Mouse (Mus musculus) liver, embryonic 12.5 days (tissue): ENCODE data around the gene Ccn6. TPM values are rescaled to one million over a fixed set of nuclear protein-coding genes. Genes with fewer than 3 reads are reported as not detected.

Experiments
- ATAC-seq: fragments of 200-750 bp; cut with Nextera tagmentation; 2 replicates; pipeline ENCODE4 v1.8.0; 2017; ENCODE audit warnings: moderate number of reproducible peaks, mild to moderate bottlenecking, moderate library complexity
- H3K27ac ChIP-seq: fragments of 300-500 bp; sonication (generic); 2 replicates; pipeline ENCODE4 v1.5.1; 2016; ENCODE audit warnings: mild to moderate bottlenecking
- H3K27me3 ChIP-seq: fragments of 300-500 bp; sonication (generic); replicated peaks from 2 replicates; pipeline ENCODE4 v1.6.1; 2016; ENCODE audit warnings: mild to moderate bottlenecking, moderate library complexity
- H3K36me3 ChIP-seq: fragments of 300-500 bp; sonication (generic); 2 replicates; pipeline ENCODE4 v1.6.1; 2016; ENCODE audit warnings: mild to moderate bottlenecking, moderate library complexity
- H3K4me1 ChIP-seq: fragments of 300-500 bp; sonication (generic); 2 replicates; pipeline ENCODE4 v1.6.1; 2016
- H3K4me2 ChIP-seq: fragments of 300-500 bp; sonication (generic); 2 replicates; pipeline ENCODE4 v1.6.1; 2016; ENCODE audit warnings: mild to moderate bottlenecking, moderate library complexity
- H3K4me3 ChIP-seq: fragments of 300-500 bp; sonication (generic); 2 replicates; pipeline ENCODE4 v1.5.1; 2016; ENCODE audit warnings: mild to moderate bottlenecking, moderate library complexity
- H3K9ac ChIP-seq: fragments of 300-500 bp; sonication (generic); 2 replicates; pipeline ENCODE4 v1.6.1; 2016; ENCODE audit warnings: mild to moderate bottlenecking, moderate library complexity
- H3K9me3 ChIP-seq: fragments of 300-500 bp; sonication (generic); replicated peaks from 2 replicates; pipeline ENCODE4 v1.6.1; 2016; ENCODE audit warnings: mild to moderate bottlenecking, moderate library complexity
- WGBS: fragments of 180-500 bp; shearing (Covaris S2); methylation state at CpG from one replicate; pipeline ENCODE4 v1.1.7; 2016; ENCODE audit not compliant: insufficient replicate concordance; 5-methylcytosine and 5-hydroxymethylcytosine counted together
- polyA plus RNA-seq: library from polyadenylated mRNA; unstranded; fragments of >200 nt; fragmentation: Nextera tagmentation; extraction: Ambion mirVana; gene quantifications from 2 replicates; pipeline ENCODE4 v1.2.1, GENCODE M21; 2016

The Ccn6 gene
- polyA plus RNA-seq, 1 experiment from 2014 or later, result not detected

- Histone ChIP-seq H3K4me2 (peak overlapping the region; percentile 34; the same call in 1 of the 2 replicates), H3K27ac (no peak overlapping the region), H3K4me1 (peaks cover 22% of the 10 kb centered on the region), H3K9me3 (no peaks in the 10 kb centered on the region), H3K36me3 (no peaks in the 10 kb centered on the region), H3K27me3 (peaks cover 26% of the 10 kb centered on the region), H3K4me3 (no peak overlapping the region), H3K9ac (no peak overlapping the region)
- 53% methylated on average over 6 of the region's 6 CpGs for WGBS
- ATAC-seq, result no peak
Measured at GRCm38 (mm10) chr10:39172540-39172931, 8.9 kb upstream of the Ccn6 start.

GRCm38 (mm10) chr10:39171603-39172539, 8.3 kb upstream of the Ccn6 start:
- H3K27ac ChIP-seq, result peak overlapping the region; percentile 21; the same call in 1 of the 2 replicates
- peak overlapping the region; percentile 55 for H3K4me3 ChIP-seq
- no peaks in the 10 kb centered on the region for H3K9me3 ChIP-seq
- H3K36me3 ChIP-seq, result no peaks in the 10 kb centered on the region
- ATAC-seq, result peak; percentile 50
- peaks cover 22% of the 10 kb centered on the region for H3K4me1 ChIP-seq
- peaks cover 33% of the 10 kb centered on the region for H3K27me3 ChIP-seq
- H3K9ac ChIP-seq, result no peak overlapping the region
- H3K4me2 ChIP-seq, result peak overlapping the region; percentile 75
- 19% methylated on average over 26 of the region's 26 CpGs for WGBS

GRCm38 (mm10) chr10:39171134-39171533, 7.5 kb upstream of the Ccn6 start:
- Histone ChIP-seq H3K4me3 (peak overlapping the region; percentile 55), H3K9ac (no peak overlapping the region), H3K36me3 (no peaks in the 10 kb centered on the region), H3K4me1 (peaks cover 22% of the 10 kb centered on the region), H3K27me3 (peaks cover 40% of the 10 kb centered on the region), H3K27ac (peak overlapping the region; percentile 21; the same call in 1 of the 2 replicates), H3K4me2 (peak overlapping the region; percentile 75), H3K9me3 (no peaks in the 10 kb centered on the region)
- WGBS, result under 1% methylated on average over 19 of the region's 19 CpGs
- peak; percentile 81 for ATAC-seq

- Histone ChIP-seq H3K4me2 (peak overlapping the region; percentile 75), H3K4me1 (peaks cover 22% of the 10 kb centered on the region), H3K9ac (no peak overlapping the region), H3K36me3 (no peaks in the 10 kb centered on the region), H3K27me3 (peaks cover 43% of the 10 kb centered on the region), H3K27ac (no peak overlapping the region), H3K9me3 (no peaks in the 10 kb centered on the region), H3K4me3 (peak overlapping the region; percentile 55; the same call in 1 of the 2 replicates)
- 13% methylated on average over 6 of the region's 6 CpGs for WGBS
- ATAC-seq, result no peak
Measured at GRCm38 (mm10) chr10:39170706-39171105, 7.1 kb upstream of the Ccn6 start.

GRCm38 (mm10) chr10:39170181-39170580, 6.6 kb upstream of the Ccn6 start:
- Histone ChIP-seq H3K9me3 (no peaks in the 10 kb centered on the region), H3K4me3 (no peak overlapping the region), H3K4me2 (peak overlapping the region; percentile 75; the same call in 1 of the 2 replicates), H3K27me3 (peaks cover 48% of the 10 kb centered on the region), H3K36me3 (no peaks in the 10 kb centered on the region), H3K9ac (no peak overlapping the region), H3K4me1 (peaks cover 22% of the 10 kb centered on the region), H3K27ac (no peak overlapping the region)
- 12% methylated on average over 8 of the region's 8 CpGs for WGBS
- no peak for ATAC-seq

- Histone ChIP-seq H3K4me3 (no peak overlapping the region), H3K27ac (no peak overlapping the region), H3K36me3 (no peaks in the 10 kb centered on the region), H3K9me3 (no peaks in the 10 kb centered on the region), H3K27me3 (peaks cover 48% of the 10 kb centered on the region), H3K4me2 (no peak overlapping the region), H3K9ac (no peak overlapping the region), H3K4me1 (peaks cover 22% of the 10 kb centered on the region)
- 40% methylated on average over 9 of the region's 9 CpGs for WGBS
- ATAC-seq, result no peak
Measured at GRCm38 (mm10) chr10:39169642-39170041, 6.0 kb upstream of the Ccn6 start.

GRCm38 (mm10) chr10:39167611-39168010, 4.0 kb upstream of the Ccn6 start:
- Histone ChIP-seq H3K9ac (no peak overlapping the region), H3K36me3 (no peaks in the 10 kb centered on the region), H3K27me3 (peaks cover 55% of the 10 kb centered on the region), H3K9me3 (no peaks in the 10 kb centered on the region), H3K4me3 (no peak overlapping the region), H3K4me2 (no peak overlapping the region), H3K4me1 (peaks cover 22% of the 10 kb centered on the region), H3K27ac (no peak overlapping the region)
- WGBS, result 68% methylated on average over 11 of the region's 11 CpGs
- no peak for ATAC-seq

- WGBS, result 29% methylated on average over 11 of the region's 11 CpGs
- Histone ChIP-seq H3K27me3 (peaks cover 55% of the 10 kb centered on the region), H3K9ac (no peak overlapping the region), H3K4me1 (peaks cover 3% of the 10 kb centered on the region), H3K36me3 (no peaks in the 10 kb centered on the region), H3K4me3 (no peak overlapping the region), H3K4me2 (peak overlapping the region; percentile 19; the same call in 1 of the 2 replicates), H3K27ac (no peak overlapping the region), H3K9me3 (no peaks in the 10 kb centered on the region)
- ATAC-seq, result no peak
Measured at GRCm38 (mm10) chr10:39165632-39166115, 2.1 kb upstream of the Ccn6 start.

GRCm38 (mm10) chr10:39162666-39163484, 719 bp downstream of the Ccn6 start:
- H3K27me3 ChIP-seq, result peaks cover 43% of the 10 kb centered on the region
- ATAC-seq, result no peak
- no peak overlapping the region for H3K4me2 ChIP-seq
- 48% methylated on average over 18 of the region's 18 CpGs for WGBS
- H3K4me1 ChIP-seq, result no peaks in the 10 kb centered on the region
- no peak overlapping the region for H3K4me3 ChIP-seq
- no peak overlapping the region for H3K27ac ChIP-seq
- H3K36me3 ChIP-seq, result no peaks in the 10 kb centered on the region
- no peaks in the 10 kb centered on the region for H3K9me3 ChIP-seq
- H3K9ac ChIP-seq, result no peak overlapping the region

GRCm38 (mm10) chr10:39161406-39161805, 2.2 kb downstream of the Ccn6 start:
- no peaks in the 10 kb centered on the region for H3K4me1 ChIP-seq
- H3K36me3 ChIP-seq, result no peaks in the 10 kb centered on the region
- no peak overlapping the region for H3K27ac ChIP-seq
- H3K9me3 ChIP-seq, result no peaks in the 10 kb centered on the region
- no peak overlapping the region for H3K4me2 ChIP-seq
- no peak; the same call in 1 of the 2 replicates for ATAC-seq
- WGBS, result 73% methylated on average over 1 of the region's 1 CpGs
- H3K27me3 ChIP-seq, result peaks cover 28% of the 10 kb centered on the region
- no peak overlapping the region for H3K9ac ChIP-seq
- H3K4me3 ChIP-seq, result no peak overlapping the region

- 56% methylated on average over 12 of the region's 12 CpGs for WGBS
- no peak for ATAC-seq
Measured at GRCm38 (mm10) chr10:39158306-39158705, 5.3 kb downstream of the Ccn6 start.

More at GRCm38 (mm10) chr10:39158306-39158705, 5.3 kb downstream of the Ccn6 start:
- Histone ChIP-seq H3K9ac (no peak overlapping the region), H3K36me3 (peaks cover 3% of the 10 kb centered on the region; the same call in 1 of the 2 replicates), H3K27me3 (peaks cover 2% of the 10 kb centered on the region), H3K4me2 (no peak overlapping the region), H3K4me1 (no peaks in the 10 kb centered on the region), H3K9me3 (no peaks in the 10 kb centered on the region), H3K27ac (no peak overlapping the region), H3K4me3 (no peak overlapping the region)
